Mouse (Mus musculus) ES-E14 (cell line): ENCODE results near the gene Rbm5. TPM values are rescaled to one million over a fixed set of nuclear protein-coding genes. Genes with fewer than 3 reads are reported as not detected.

Experiments
- DNase-seq: peaks from one replicate; pipeline ENCODE4 v3.0.0-alpha.2; 2013; ENCODE audit warnings: low read depth, low spot score
- H3K27ac ChIP-seq: 2 replicates; pipeline ENCODE4 v1.5.1; 2012; ENCODE audit warnings: low read depth, mild to moderate bottlenecking, low read length, moderate library complexity, mixed read lengths; ENCODE audit not compliant: poor library complexity, insufficient read depth, severe bottlenecking
- H3K36me3 ChIP-seq: 2 replicates; pipeline ENCODE4 v1.6.1; 2012; ENCODE audit warnings: mild to moderate bottlenecking, low read length, moderate library complexity, mixed read lengths; ENCODE audit not compliant: control insufficient read depth, poor library complexity, insufficient read depth, severe bottlenecking
- H3K4me1 ChIP-seq, 2 experiments: fragments of 150-350 bp in 1 of 2; sonication (generic) in 1 of 2; 2 replicates each; pipeline ENCODE4 v1.6.1; 2012; ENCODE audit warnings: low read length in 2 of 2, mild to moderate bottlenecking in 1 of 2, mixed read lengths in 1 of 2; ENCODE audit not compliant: control insufficient read depth in 2 of 2, insufficient read depth in 2 of 2, poor library complexity in 1 of 2
- H3K4me3 ChIP-seq, 2 experiments: fragments of 150-350 bp in 1 of 2; sonication (generic) in 1 of 2; 2 replicates each; pipeline ENCODE4 v1.5.1; 2012; ENCODE audit warnings: low read length in 2 of 2, low read depth in 1 of 2, mild to moderate bottlenecking in 1 of 2, mixed read lengths in 1 of 2; ENCODE audit not compliant: insufficient read depth in 1 of 2, poor library complexity in 1 of 2, severe bottlenecking in 1 of 2
- H3K9ac ChIP-seq: 2 replicates; pipeline ENCODE4 v1.6.1; 2012; ENCODE audit warnings: low read depth, mild to moderate bottlenecking, low read length, mixed read lengths; ENCODE audit not compliant: poor library complexity, insufficient read depth, severe bottlenecking
- H3K9me3 ChIP-seq: fragments of 150-350 bp; sonication (generic); 2 replicates; pipeline ENCODE4 v1.6.1; 2012; ENCODE audit warnings: low read depth, mild to moderate bottlenecking, low read length; ENCODE audit not compliant: control insufficient read depth, insufficient read depth
- CHD2 ChIP-seq: IDR thresholded peaks from 2 replicates; pipeline ENCODE4 v1.6.1; 2014; ENCODE audit warnings: mild to moderate bottlenecking, low read depth, low read length, inconsistent platforms
- HCFC1 ChIP-seq: IDR thresholded peaks from 2 replicates; pipeline ENCODE4 v1.6.1; 2012; ENCODE audit warnings: low read length, inconsistent platforms, borderline replicate concordance; ENCODE audit not compliant: insufficient read depth
- MAFK ChIP-seq: IDR thresholded peaks from 2 replicates; pipeline ENCODE4 v1.6.1; 2014; ENCODE audit warnings: mild to moderate bottlenecking, low read depth, low read length, inconsistent platforms; ENCODE audit not compliant: insufficient read depth
- ZC3H11A ChIP-seq: IDR thresholded peaks from 2 replicates; pipeline ENCODE4 v1.6.1; 2012; ENCODE audit warnings: low read depth, mild to moderate bottlenecking, inconsistent platforms, low read length, borderline replicate concordance
- ZNF384 ChIP-seq: IDR thresholded peaks from 2 replicates; pipeline ENCODE4 v1.6.1; 2012; ENCODE audit warnings: low read depth, low read length, inconsistent platforms
- in situ Hi-C, 2 experiments: fragments of 600-800 bp; cut with MboI; formaldehyde crosslinking; loops; one replicate each; pipeline ENCODE4 v1.15.1; 2025; ENCODE audit warnings: low sequenced_read_pairs in 2 of 2, inconsistent platforms in 1 of 2; ENCODE audit not compliant: unreplicated experiment in 2 of 2
- total RNA-seq: library from RNA; depleted of rRNA; stranded (reverse); fragments of 300-350 nt; gene quantifications from 2 replicates; pipeline ENCODE4 v1.2.3, GENCODE M21; 2012

Rbm5 gene
- total RNA-seq, 1 experiment = 97.7 TPM

DNA sequence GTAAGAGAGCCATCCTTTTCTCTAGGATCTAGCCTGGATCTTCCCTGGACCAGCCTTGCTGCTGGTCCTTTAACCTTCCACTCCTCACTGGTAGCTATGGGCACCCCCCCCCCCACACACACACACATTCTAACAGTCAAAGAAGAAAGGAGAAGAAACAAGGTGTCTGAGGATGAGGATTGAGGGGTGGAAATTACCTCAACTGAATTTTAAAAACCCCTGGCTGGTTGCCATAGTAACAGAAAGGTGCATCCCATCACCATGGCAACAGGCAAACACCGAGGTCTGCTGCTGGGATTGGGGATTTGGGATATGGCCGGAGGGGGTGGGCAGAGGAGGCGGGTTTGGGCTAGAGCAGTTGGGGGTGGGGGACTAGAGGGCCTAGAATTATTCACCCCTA is 41.1 kb downstream of the Rbm5 start:
- H3K9ac ChIP-seq = no peak overlapping the region
- TF ChIP-seq ZNF384 (no peak), CHD2 (no peak), ZC3H11A (no peak), HCFC1 (no peak), MAFK (no peak)
- peaks cover 0 to 14% of the 10 kb centered on the region in 2 experiments; a peak in 2 of 4 replicates for H3K4me1 ChIP-seq
- no peaks in the 10 kb centered on the region for H3K9me3 ChIP-seq
- DNase-seq = no peak
- in situ Hi-C loops = no loop called here
- H3K4me3 ChIP-seq = no peak overlapping the region
- no peak overlapping the region for H3K27ac ChIP-seq
- no peaks in the 10 kb centered on the region for H3K36me3 ChIP-seq

DNA sequence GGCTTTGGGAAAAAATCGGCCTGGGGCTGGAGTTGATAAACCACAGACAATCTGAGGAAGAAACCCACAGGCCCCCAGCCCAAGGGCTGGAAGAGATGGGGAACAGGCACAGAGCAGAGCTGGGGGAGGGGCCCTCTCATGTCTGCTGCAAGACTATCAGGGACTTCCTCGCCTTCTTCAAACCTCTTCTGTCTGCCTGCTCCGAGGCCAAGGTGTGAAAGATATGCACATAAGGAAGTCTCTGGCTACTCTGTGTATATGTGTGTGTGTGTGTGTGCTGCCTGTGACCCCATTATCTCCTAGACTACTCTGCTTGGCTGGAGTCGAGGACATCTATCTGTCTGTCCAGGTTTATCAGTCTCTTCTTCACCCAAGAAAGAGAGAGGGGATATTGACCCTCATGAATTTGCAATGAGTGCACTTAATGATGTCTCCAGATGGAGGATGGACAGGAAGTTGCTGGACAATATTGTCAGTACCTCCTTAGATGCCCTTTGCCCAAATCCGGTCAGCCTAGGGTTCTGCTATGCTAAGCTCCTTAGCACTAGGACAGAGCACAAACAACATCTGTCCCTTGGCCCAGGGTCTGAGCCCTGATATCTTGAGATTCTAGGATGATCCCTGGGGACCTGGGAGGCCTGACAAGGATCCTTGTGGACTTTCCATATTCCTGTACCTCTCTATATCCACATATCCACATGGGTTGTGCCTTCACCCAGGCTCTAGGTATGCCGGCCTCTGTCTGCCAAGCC is 41.7 kb downstream of the Rbm5 start:
- no peak for TF ChIP-seq ZC3H11A
- TF ChIP-seq CHD2 = no peak
- TF ChIP-seq ZNF384 = no peak
- no peak for TF ChIP-seq MAFK
- TF ChIP-seq HCFC1 = no peak
- DNase-seq = no peak
- Histone ChIP-seq H3K36me3 (no peaks in the 10 kb centered on the region), H3K27ac (no peak overlapping the region), H3K4me1 (peaks cover 3 to 15% of the 10 kb centered on the region in 2 experiments; a peak in 3 of 4 replicates), H3K9ac (no peak overlapping the region), H3K4me3 (no peak overlapping the region), H3K9me3 (no peaks in the 10 kb centered on the region)
- in situ Hi-C loops = no loop called here

DNA sequence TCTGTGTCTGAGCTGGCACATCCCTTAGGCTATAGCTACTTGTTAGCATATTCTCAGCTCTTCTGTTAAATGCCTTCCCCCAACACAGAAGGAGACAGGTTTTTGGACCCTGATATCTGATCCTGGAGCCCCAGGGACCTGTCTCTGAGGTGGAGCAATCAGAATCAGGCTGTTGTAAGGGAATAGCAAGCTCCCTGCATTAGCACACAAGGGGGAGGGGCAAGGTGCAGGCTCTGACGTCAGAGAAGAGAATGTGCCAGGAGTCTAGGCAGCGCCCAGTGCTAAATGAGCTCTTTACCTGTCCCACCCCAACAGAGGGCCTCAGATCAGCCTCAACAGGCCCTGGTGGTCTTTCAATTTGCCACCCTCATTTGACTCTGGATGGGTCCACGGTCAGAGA is 43.8 kb downstream of the Rbm5 start:
- no peak overlapping the region for H3K27ac ChIP-seq
- peaks cover 3 to 31% of the 10 kb centered on the region in 2 experiments; a peak in 3 of 4 replicates for H3K4me1 ChIP-seq
- H3K4me3 ChIP-seq = no peak overlapping the region
- H3K9me3 ChIP-seq = no peaks in the 10 kb centered on the region
- no peak overlapping the region for H3K9ac ChIP-seq
- no peaks in the 10 kb centered on the region for H3K36me3 ChIP-seq
- no peak for DNase-seq
- TF ChIP-seq ZC3H11A = no peak
- TF ChIP-seq CHD2 = no peak
- TF ChIP-seq ZNF384 = no peak
- no peak for TF ChIP-seq HCFC1
- no peak for TF ChIP-seq MAFK
- in situ Hi-C loops = no loop called here

DNA sequence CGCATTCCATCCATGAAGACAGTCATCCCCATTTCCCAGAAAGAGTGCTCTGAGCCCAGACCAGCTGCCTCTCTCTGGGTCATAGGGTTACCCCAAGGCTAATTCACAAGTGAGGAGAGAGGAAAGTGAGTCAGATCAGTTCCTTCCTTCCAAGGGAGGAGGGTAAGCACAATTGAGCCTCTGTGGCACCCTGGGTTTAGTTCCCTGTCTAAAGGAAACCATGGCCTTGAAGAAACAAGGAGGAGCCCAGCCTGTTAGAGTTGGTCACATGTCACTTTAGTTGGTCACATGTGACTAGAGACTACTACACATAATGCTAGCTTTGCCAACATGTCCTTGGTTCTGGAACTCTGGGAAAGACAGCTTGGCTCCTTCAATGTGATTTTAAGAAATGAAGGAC is 46.0 kb downstream of the Rbm5 start:
- Histone ChIP-seq H3K4me1 (peaks cover 3 to 31% of the 10 kb centered on the region in 2 experiments; a peak in 3 of 4 replicates), H3K4me3 (no peak overlapping the region), H3K9ac (no peak overlapping the region), H3K36me3 (no peaks in the 10 kb centered on the region), H3K9me3 (no peaks in the 10 kb centered on the region), H3K27ac (no peak overlapping the region)
- no peak for TF ChIP-seq ZC3H11A
- TF ChIP-seq MAFK = no peak
- TF ChIP-seq ZNF384 = no peak
- no peak for TF ChIP-seq HCFC1
- TF ChIP-seq CHD2 = no peak
- no peak for DNase-seq
- in situ Hi-C loops = no loop called here
